Mouse (Mus musculus) hindbrain, embryonic 14.5 days (tissue): ENCODE data around the gene Cdcp2. TPM values are rescaled to one million over a fixed set of nuclear protein-coding genes. Genes with fewer than 3 reads are reported as not detected.

ENCODE experiments used
- ATAC-seq: fragments of 200-750 bp; cut with Nextera tagmentation; 2 replicates; pipeline ENCODE4 v1.8.0; 2017; ENCODE audit warnings: moderate number of reproducible peaks, mild to moderate bottlenecking, moderate TSS enrichment, moderate library complexity; ENCODE audit not compliant: low FRiP score
- DNase-seq: peaks from one replicate; pipeline ENCODE4 v3.0.0-alpha.2; 2015; ENCODE audit warnings: low spot score
- H3K27ac ChIP-seq: fragments of 300-500 bp; sonication (generic); 2 replicates; pipeline ENCODE4 v1.5.1; 2014; ENCODE audit warnings: mild to moderate bottlenecking, moderate library complexity
- H3K27me3 ChIP-seq: fragments of 300-500 bp; sonication (generic); 2 replicates; pipeline ENCODE4 v1.6.1; 2014; ENCODE audit warnings: mild to moderate bottlenecking, low read length, mixed read lengths; ENCODE audit not compliant: control insufficient read depth, insufficient read depth
- H3K36me3 ChIP-seq: fragments of 300-500 bp; sonication (generic); replicated peaks from 2 replicates; pipeline ENCODE4 v1.6.1; 2014; ENCODE audit not compliant: control insufficient read depth, insufficient read depth
- H3K4me1 ChIP-seq: fragments of 300-500 bp; sonication (generic); replicated peaks from 2 replicates; pipeline ENCODE4 v1.6.1; 2014; ENCODE audit warnings: antibody characterized with exemption, low read length, mixed read lengths; ENCODE audit not compliant: control insufficient read depth, insufficient read depth
- H3K4me2 ChIP-seq: fragments of 300-500 bp; sonication (generic); replicated peaks from 2 replicates; pipeline ENCODE4 v1.6.1; 2014; ENCODE audit warnings: mild to moderate bottlenecking, moderate library complexity
- H3K4me3 ChIP-seq: fragments of 300-500 bp; sonication (generic); replicated peaks from 2 replicates; pipeline ENCODE4 v1.5.1; 2014; ENCODE audit warnings: mild to moderate bottlenecking, low read length
- H3K9ac ChIP-seq: fragments of 300-500 bp; sonication (generic); 2 replicates; pipeline ENCODE4 v1.6.1; 2014
- H3K9me3 ChIP-seq: fragments of 300-500 bp; sonication (generic); 2 replicates; pipeline ENCODE4 v1.6.1; 2016; ENCODE audit warnings: low read length; ENCODE audit not compliant: control insufficient read depth
- WGBS: fragments of 180-500 bp; shearing (Covaris S2); extraction: QIAGEN DNeasy Blood & Tissue Kit; methylation state at CpG from one replicate; pipeline ENCODE4 v1.1.7; 2014; 5-methylcytosine and 5-hydroxymethylcytosine counted together
- polyA plus RNA-seq: library from polyadenylated mRNA; unstranded; fragments of >200 nt; fragmentation: Nextera tagmentation; extraction: Ambion mirVana; gene quantifications from 2 replicates; pipeline ENCODE4 v1.2.1, GENCODE M21; 2014

The Cdcp2 gene
- polyA plus RNA-seq, 1 experiment from 2014 or later: not detected

- no peak for ATAC-seq
- H3K36me3 ChIP-seq: no peaks in the 10 kb centered on the region
- no peak overlapping the region for H3K4me3 ChIP-seq
- no peaks in the 10 kb centered on the region for H3K27me3 ChIP-seq
- no peak for DNase-seq
- H3K4me1 ChIP-seq: peaks cover 15% of the 10 kb centered on the region
- no peak overlapping the region for H3K9ac ChIP-seq
- no peak overlapping the region for H3K4me2 ChIP-seq
- no peak overlapping the region for H3K27ac ChIP-seq
- 78% methylated on average over 7 of the region's 7 CpGs for WGBS
- no peaks in the 10 kb centered on the region for H3K9me3 ChIP-seq
Observed at GRCm38 (mm10) chr4:107124376-107124775, 27.7 kb downstream of the Cdcp2 start.

- Histone ChIP-seq H3K36me3 (no peaks in the 10 kb centered on the region), H3K4me3 (no peak overlapping the region), H3K27ac (no peak overlapping the region), H3K4me2 (no peak overlapping the region), H3K9ac (no peak overlapping the region), H3K9me3 (no peaks in the 10 kb centered on the region), H3K4me1 (peaks cover 15% of the 10 kb centered on the region), H3K27me3 (no peaks in the 10 kb centered on the region)
- ATAC-seq: no peak
- no peak for DNase-seq
- 53% methylated on average over 5 of the region's 5 CpGs for WGBS
Observed at GRCm38 (mm10) chr4:107125101-107125500, 28.4 kb downstream of the Cdcp2 start.

- WGBS: 29% methylated on average over 10 of the region's 10 CpGs
- H3K9ac ChIP-seq: no peak overlapping the region
- no peak for ATAC-seq
Observed at GRCm38 (mm10) chr4:107126389-107126788, 29.7 kb downstream of the Cdcp2 start.

GRCm38 (mm10) chr4:107126891-107127524, 30.3 kb downstream of the Cdcp2 start:
- Histone ChIP-seq H3K9ac (no peak overlapping the region), H3K4me3 (no peak overlapping the region), H3K9me3 (no peaks in the 10 kb centered on the region), H3K27me3 (no peaks in the 10 kb centered on the region), H3K27ac (no peak overlapping the region), H3K4me1 (peaks cover 15% of the 10 kb centered on the region), H3K36me3 (no peaks in the 10 kb centered on the region), H3K4me2 (no peak overlapping the region)
- WGBS: 33% methylated on average over 13 of the region's 13 CpGs
- DNase-seq (no peak), ATAC-seq (no peak)

More at GRCm38 (mm10) chr4:107126389-107126788, 29.7 kb downstream of the Cdcp2 start:
- H3K4me1 ChIP-seq: peaks cover 15% of the 10 kb centered on the region
- no peaks in the 10 kb centered on the region for H3K27me3 ChIP-seq
- H3K4me2 ChIP-seq: no peak overlapping the region
- DNase-seq: no peak
- H3K36me3 ChIP-seq: no peaks in the 10 kb centered on the region
- H3K27ac ChIP-seq: no peak overlapping the region
- H3K4me3 ChIP-seq: no peak overlapping the region
- no peaks in the 10 kb centered on the region for H3K9me3 ChIP-seq

- WGBS: 18% methylated on average over 13 of the region's 13 CpGs
- 0 out of 2 replicates have a peak, but pooled peaks have one; percentile 39 for ATAC-seq
- Histone ChIP-seq H3K9ac (no peak overlapping the region), H3K4me3 (no peak overlapping the region), H3K4me2 (no peak overlapping the region), H3K4me1 (peaks cover 15% of the 10 kb centered on the region), H3K27me3 (no peaks in the 10 kb centered on the region), H3K9me3 (no peaks in the 10 kb centered on the region), H3K27ac (no peak overlapping the region), H3K36me3 (no peaks in the 10 kb centered on the region)
- DNase-seq: no peak
Observed at GRCm38 (mm10) chr4:107127901-107128669, 31.4 kb downstream of the Cdcp2 start.

GRCm38 (mm10) chr4:107129373-107129772, 32.7 kb downstream of the Cdcp2 start:
- no peaks in the 10 kb centered on the region for H3K9me3 ChIP-seq
- peaks cover 15% of the 10 kb centered on the region for H3K4me1 ChIP-seq
- no peak overlapping the region for H3K27ac ChIP-seq
- no peaks in the 10 kb centered on the region for H3K36me3 ChIP-seq
- ATAC-seq (no peak), DNase-seq (no peak)
- H3K9ac ChIP-seq: no peak overlapping the region
- no peak overlapping the region for H3K4me3 ChIP-seq
- no peaks in the 10 kb centered on the region for H3K27me3 ChIP-seq
- 79% methylated on average over 8 of the region's 8 CpGs for WGBS
- H3K4me2 ChIP-seq: no peak overlapping the region

GRCm38 (mm10) chr4:107130534-107130933, 33.8 kb downstream of the Cdcp2 start:
- peaks cover 16% of the 10 kb centered on the region for H3K4me1 ChIP-seq
- no peak for ATAC-seq
- DNase-seq: no peak
- 18% methylated on average over 9 of the region's 9 CpGs for WGBS
- no peaks in the 10 kb centered on the region for H3K9me3 ChIP-seq
- no peak overlapping the region for H3K4me3 ChIP-seq
- H3K36me3 ChIP-seq: no peaks in the 10 kb centered on the region
- no peak overlapping the region for H3K27ac ChIP-seq
- H3K9ac ChIP-seq: no peak overlapping the region
- H3K4me2 ChIP-seq: no peak overlapping the region
- no peaks in the 10 kb centered on the region for H3K27me3 ChIP-seq

- no peak overlapping the region for H3K4me2 ChIP-seq
- 94% methylated on average over 3 of the region's 3 CpGs for WGBS
- H3K4me3 ChIP-seq: no peak overlapping the region
- H3K9me3 ChIP-seq: no peaks in the 10 kb centered on the region
- H3K27ac ChIP-seq: no peak overlapping the region
- no peaks in the 10 kb centered on the region for H3K27me3 ChIP-seq
- no peak overlapping the region for H3K9ac ChIP-seq
- peaks cover 21% of the 10 kb centered on the region for H3K4me1 ChIP-seq
- H3K36me3 ChIP-seq: no peaks in the 10 kb centered on the region
- ATAC-seq (no peak), DNase-seq (no peak)
Observed at GRCm38 (mm10) chr4:107134891-107135290, 38.2 kb downstream of the Cdcp2 start.

- Histone ChIP-seq H3K9me3 (no peaks in the 10 kb centered on the region), H3K4me3 (no peak overlapping the region), H3K27me3 (no peaks in the 10 kb centered on the region), H3K9ac (no peak overlapping the region), H3K36me3 (no peaks in the 10 kb centered on the region), H3K4me2 (no peak overlapping the region), H3K27ac (no peak overlapping the region), H3K4me1 (peaks cover 28% of the 10 kb centered on the region)
- no peak for ATAC-seq
- no peak for DNase-seq
- 74% methylated on average over 5 of the region's 5 CpGs for WGBS
Observed at GRCm38 (mm10) chr4:107135663-107136062, 39.0 kb downstream of the Cdcp2 start.
